Mouse (Mus musculus) myocyte (in vitro differentiated cells): Measurements from ENCODE around the gene Ptpn6. TPM values are rescaled to one million over a fixed set of nuclear protein-coding genes. Genes with fewer than 3 reads are reported as not detected.

ENCODE experiments used
- H3K27me3 ChIP-seq: one replicate; pipeline ENCODE4 v1.6.1; 2011; ENCODE audit not compliant: control insufficient read depth, insufficient read depth, insufficient read length
- H3K36me3 ChIP-seq: one replicate; pipeline ENCODE4 v1.6.1; 2011; ENCODE audit not compliant: control insufficient read depth, insufficient read depth
- H3K4me2 ChIP-seq: one replicate; pipeline ENCODE4 v1.6.1; 2011; ENCODE audit warnings: low read depth, control low read depth
- H3K4me3 ChIP-seq: one replicate; pipeline ENCODE4 v1.5.1; 2011; ENCODE audit warnings: mild to moderate bottlenecking, control low read depth, moderate library complexity
- H3K79me2 ChIP-seq: one replicate; pipeline ENCODE4 v1.6.1; 2011; ENCODE audit not compliant: control insufficient read depth, insufficient read depth
- H3ac ChIP-seq: one replicate; pipeline ENCODE4 v1.6.1; 2011; ENCODE audit not compliant: control insufficient read depth, insufficient read length
- CEBPB ChIP-seq: IDR thresholded peaks from 2 replicates; pipeline ENCODE4 v1.6.1; 2011; ENCODE audit warnings: mild to moderate bottlenecking, moderate library complexity; ENCODE audit not compliant: poor library complexity, insufficient read depth, severe bottlenecking
- E2F4 ChIP-seq: IDR thresholded peaks from one replicate; pipeline ENCODE4 v1.6.1; 2011; ENCODE audit warnings: mild to moderate bottlenecking, control low read depth, moderate library complexity; ENCODE audit not compliant: insufficient read depth
- MAX ChIP-seq: IDR thresholded peaks from one replicate; pipeline ENCODE4 v1.6.1; 2011; ENCODE audit warnings: low read depth, mild to moderate bottlenecking, control low read depth
- MYOD1 ChIP-seq, 3 experiments: IDR thresholded peaks; one replicate each; pipeline ENCODE4 v1.6.1; 2011; ENCODE audit warnings: control low read depth in 2 of 3, low read depth in 2 of 3, mild to moderate bottlenecking in 2 of 3, moderate library complexity in 1 of 3; ENCODE audit not compliant: insufficient read length in 2 of 3, control insufficient read depth in 1 of 3
- MYOG ChIP-seq, 3 experiments: IDR thresholded peaks; one replicate each; pipeline ENCODE4 v1.6.1; 2011; ENCODE audit warnings: control low read depth in 2 of 3, low read depth in 2 of 3, mild to moderate bottlenecking in 2 of 3; ENCODE audit not compliant: insufficient read length in 2 of 3, control insufficient read depth in 1 of 3, insufficient read depth in 1 of 3
- POLR2A ChIP-seq: IDR thresholded peaks from one replicate; pipeline ENCODE4 v1.6.1; 2011; ENCODE audit warnings: low read depth, mild to moderate bottlenecking, control low read depth, moderate library complexity; ENCODE audit not compliant: insufficient read length
- POLR2AphosphoS2 ChIP-seq: IDR thresholded peaks from one replicate; pipeline ENCODE4 v1.6.1; 2011; ENCODE audit warnings: low read depth, control low read depth; ENCODE audit not compliant: insufficient read length
- REST ChIP-seq: IDR thresholded peaks from one replicate; pipeline ENCODE4 v1.6.1; 2011; ENCODE audit warnings: mild to moderate bottlenecking, control low read depth, moderate library complexity; ENCODE audit not compliant: insufficient read depth, insufficient read length
- SRF ChIP-seq: IDR thresholded peaks from one replicate; pipeline ENCODE4 v1.6.1; 2011; ENCODE audit warnings: low read depth; ENCODE audit not compliant: control insufficient read depth, insufficient read length
- TCF12 ChIP-seq: IDR thresholded peaks from one replicate; pipeline ENCODE4 v1.6.1; 2011; ENCODE audit warnings: mild to moderate bottlenecking, control low read depth; ENCODE audit not compliant: poor library complexity, insufficient read depth, severe bottlenecking
- TCF3 ChIP-seq: IDR thresholded peaks from one replicate; pipeline ENCODE4 v1.6.1; 2011; ENCODE audit warnings: low read depth, control low read depth; ENCODE audit not compliant: insufficient read length
- USF1 ChIP-seq: IDR thresholded peaks from one replicate; pipeline ENCODE4 v1.6.1; 2011; ENCODE audit warnings: low read depth, mild to moderate bottlenecking, control low read depth, moderate library complexity
- polyA plus RNA-seq: library from polyadenylated mRNA; unstranded; fragments of >200 nt; fragmentation: generic; extraction: Trizol; gene quantifications from one replicate; pipeline ENCODE4 v1.2.1, GENCODE M21; 2012; ENCODE audit warnings: missing spikeins

The Ptpn6 gene
- polyA plus RNA-seq, 1 experiment = 3.1 TPM

DNA sequence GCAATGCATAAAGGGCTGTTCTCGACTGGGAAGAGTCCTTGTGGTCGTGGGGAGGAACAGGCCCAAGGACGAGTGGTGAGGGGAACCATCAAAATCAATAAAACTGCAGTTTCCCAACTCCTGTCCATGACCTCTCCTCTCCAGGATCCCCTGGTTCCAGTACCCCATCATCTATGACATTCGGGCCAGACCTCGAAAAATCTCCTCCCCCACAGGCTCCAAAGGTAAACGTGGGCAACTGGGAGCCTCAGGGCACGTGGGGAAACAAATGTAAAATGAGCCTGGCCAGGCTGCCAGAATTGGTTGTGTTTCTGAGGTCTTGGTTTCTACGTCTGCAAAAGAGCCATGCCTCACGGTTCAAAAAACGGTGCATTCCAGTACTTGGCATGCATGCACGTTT is 25.6 kb downstream of the Ptpn6 start:
- Histone ChIP-seq H3K4me3 (peak overlapping the region; percentile 76), H3K27me3 (no peaks in the 10 kb centered on the region), H3K79me2 (peaks cover 62% of the 10 kb centered on the region), H3ac (peak overlapping the region; percentile 91), H3K36me3 (peaks cover 22% of the 10 kb centered on the region), H3K4me2 (peak overlapping the region; percentile 99)
- TF ChIP-seq CEBPB = no peak
- no peak for TF ChIP-seq TCF12
- no peak for TF ChIP-seq MYOD1 (IDR thresholded peaks at IDR 0.05; ENCODE audit: control insufficient read depth in 1 of 3, insufficient read length in 2 of 3, low read depth in 2 of 3)
- no peak for TF ChIP-seq SRF
- TF ChIP-seq MYOG (IDR thresholded peaks at IDR 0.05; ENCODE audit: control insufficient read depth in 1 of 3, insufficient read depth in 1 of 3, insufficient read length in 2 of 3, low read depth in 2 of 3) = no peak
- no peak for TF ChIP-seq USF1
- no peak for TF ChIP-seq POLR2AphosphoS2
- no peak for TF ChIP-seq POLR2A
- no peak for TF ChIP-seq TCF3
- no peak for TF ChIP-seq MAX
- TF ChIP-seq E2F4 = no peak
- TF ChIP-seq REST = no peak

DNA sequence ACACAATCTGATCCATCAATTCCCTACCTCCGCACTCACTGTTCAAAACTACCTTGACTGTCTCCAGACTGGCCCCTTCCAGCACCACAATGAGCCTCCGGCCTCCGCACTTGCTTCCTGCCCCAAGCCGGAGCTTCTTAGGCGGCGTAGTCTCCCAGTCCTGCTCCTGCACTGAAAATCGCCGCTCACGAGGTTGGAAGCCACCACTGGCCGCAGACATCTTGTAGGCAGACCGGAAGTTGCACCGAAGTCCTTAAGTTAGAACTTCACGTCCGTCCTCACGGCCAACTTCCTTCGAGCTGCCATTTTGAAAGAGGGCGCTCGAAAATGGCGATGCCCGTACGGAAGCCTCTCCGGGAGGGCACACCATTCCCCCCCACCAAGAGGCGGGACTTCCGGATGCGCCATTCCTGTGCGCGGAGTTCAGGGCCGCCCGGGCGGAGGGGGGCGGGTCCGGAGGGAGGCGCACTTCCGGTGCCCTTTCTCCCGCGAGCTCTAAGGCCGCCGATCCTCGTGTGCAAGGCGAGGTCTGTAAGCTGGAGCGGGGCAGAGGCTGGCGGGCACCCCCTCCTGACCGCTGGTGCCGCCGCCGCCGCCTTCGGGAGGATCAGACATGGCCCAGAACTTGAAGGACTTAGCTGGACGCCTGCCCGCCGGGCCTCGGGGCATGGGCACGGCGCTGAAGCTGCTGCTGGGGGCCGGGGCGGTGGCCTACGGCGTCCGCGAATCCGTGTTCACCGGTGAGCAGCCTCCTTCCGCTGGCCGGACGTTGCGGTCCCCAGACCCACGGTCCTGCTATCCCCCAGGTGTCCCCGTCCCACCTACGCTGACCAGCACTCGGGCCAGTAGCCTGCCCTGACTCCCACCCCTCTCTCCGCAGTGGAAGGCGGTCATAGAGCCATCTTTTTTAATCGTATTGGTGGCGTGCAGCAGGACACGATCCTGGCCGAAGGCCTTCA is 26.4 kb downstream of the Ptpn6 start, which contains the start of the genes Emg1 and Phb2:
Gene Emg1, minus strand, starts transcription at position 355 of the 959 bp plus-strand sequence.
Gene Phb2, plus strand, starts transcription at position 513 of the 959 bp plus-strand sequence.
- Histone ChIP-seq H3K27me3 (no peaks in the 10 kb centered on the region), H3K4me2 (peak within 1 kb of the TSS; percentile 99), H3ac (peak within 1 kb of the TSS; percentile 91), H3K36me3 (peaks cover 22% of the 10 kb centered on the region), H3K79me2 (peaks cover 69% of the 10 kb centered on the region), H3K4me3 (peak within 1 kb of the TSS; percentile 76)
- peak; percentile 64 for TF ChIP-seq SRF
- TF ChIP-seq POLR2A = no peak
- peak in 1 of 3 experiments; percentile 1 for TF ChIP-seq MYOG (IDR thresholded peaks at IDR 0.05; ENCODE audit: control insufficient read depth in 1 of 3, insufficient read depth in 1 of 3, insufficient read length in 2 of 3, low read depth in 2 of 3)
- peak; percentile 52 for TF ChIP-seq POLR2AphosphoS2
- TF ChIP-seq TCF12 = no peak
- TF ChIP-seq USF1 = no peak

DNA sequence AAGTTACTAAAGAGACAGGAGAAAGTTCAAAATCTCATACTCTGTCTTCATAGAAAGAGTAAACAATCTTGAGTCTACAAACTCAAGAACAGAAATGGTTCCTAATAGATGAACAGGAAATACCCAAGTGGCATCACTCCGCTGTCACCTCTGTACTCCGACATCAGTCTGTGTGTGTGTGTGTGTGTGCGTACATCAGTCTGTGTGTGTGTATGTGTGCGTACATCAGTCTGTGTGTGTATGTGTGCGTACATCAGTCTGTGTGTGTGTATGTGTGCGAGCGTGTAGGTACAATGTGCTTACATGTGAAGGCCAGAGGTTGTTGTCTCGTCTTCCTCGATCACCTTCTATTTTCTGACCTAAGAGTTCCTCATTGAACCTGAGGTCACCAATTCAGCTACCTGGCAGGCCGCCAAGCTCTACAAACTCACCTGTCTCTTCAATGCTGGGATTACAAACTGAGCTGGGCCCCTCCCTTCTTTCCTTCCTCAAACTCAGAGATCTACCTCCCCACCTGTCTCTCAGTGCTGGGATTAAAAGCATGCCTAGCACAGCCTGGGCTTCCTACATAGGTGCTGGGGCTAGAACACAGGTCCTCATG is 30.1 kb downstream of the Ptpn6 start:
- Histone ChIP-seq H3K4me3 (no peak overlapping the region), H3K27me3 (no peaks in the 10 kb centered on the region), H3ac (no peak overlapping the region), H3K4me2 (no peak overlapping the region), H3K36me3 (peaks cover 22% of the 10 kb centered on the region), H3K79me2 (peaks cover 70% of the 10 kb centered on the region)
- peak; percentile 32 for TF ChIP-seq POLR2A
- peak; percentile 76 for TF ChIP-seq POLR2AphosphoS2
- TF ChIP-seq MYOG (IDR thresholded peaks at IDR 0.05; ENCODE audit: control insufficient read depth in 1 of 3, insufficient read depth in 1 of 3, insufficient read length in 2 of 3, low read depth in 2 of 3) = no peak

DNA sequence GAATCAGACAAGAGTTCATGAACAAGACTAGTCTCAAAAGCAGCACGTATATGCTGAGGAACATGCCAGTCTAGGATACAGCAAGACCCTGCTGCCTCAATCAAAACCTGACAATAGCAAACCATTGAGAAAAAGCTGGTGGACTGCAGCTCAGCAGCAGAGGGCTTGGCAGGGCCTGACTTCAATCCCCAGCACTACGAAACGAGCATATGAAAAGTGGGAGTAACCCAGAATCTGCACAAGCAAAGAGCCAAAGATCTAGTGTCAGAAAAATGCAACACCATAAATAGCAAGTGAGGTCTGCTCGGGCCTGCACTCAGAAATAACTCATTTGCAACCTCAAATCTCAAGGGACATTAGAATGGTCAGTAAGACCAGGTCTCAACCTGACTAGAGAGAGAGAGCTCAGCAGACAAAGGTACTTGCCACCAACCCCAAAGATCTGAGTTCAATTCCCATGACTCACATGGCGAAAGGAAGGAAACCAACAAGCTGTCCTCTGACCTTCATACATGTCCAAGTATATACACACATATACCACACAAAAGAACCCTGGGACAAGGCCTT is 32.4 kb downstream of the Ptpn6 start:
- Histone ChIP-seq H3K4me3 (no peak overlapping the region), H3K79me2 (peaks cover 52% of the 10 kb centered on the region), H3K36me3 (peaks cover 37% of the 10 kb centered on the region), H3K4me2 (no peak overlapping the region), H3K27me3 (no peaks in the 10 kb centered on the region), H3ac (no peak overlapping the region)
- no peak for TF ChIP-seq TCF12
- TF ChIP-seq POLR2AphosphoS2 = peak; percentile 9

DNA sequence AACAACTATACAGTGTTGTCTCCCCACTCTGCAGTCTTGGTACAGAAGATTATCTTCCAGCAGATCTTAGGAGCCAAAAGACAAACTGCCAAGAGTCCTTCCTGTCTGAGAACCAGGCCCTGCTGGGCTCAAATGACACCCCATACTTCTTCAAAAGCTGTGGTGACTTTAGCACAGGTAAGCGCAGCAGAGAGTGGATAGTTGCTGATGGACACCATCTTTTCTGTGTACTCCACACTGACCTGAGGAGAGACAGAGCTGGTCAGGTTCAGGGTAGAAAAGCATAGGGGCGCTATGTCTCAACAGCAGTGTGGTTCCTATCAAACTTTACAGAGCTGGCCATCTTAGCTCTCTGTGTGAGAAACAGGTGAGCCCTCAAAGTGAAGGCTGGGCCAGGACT is 34.1 kb downstream of the Ptpn6 start:
- Histone ChIP-seq H3K36me3 (peaks cover 37% of the 10 kb centered on the region), H3K27me3 (no peaks in the 10 kb centered on the region), H3K4me2 (no peak overlapping the region), H3K79me2 (peaks cover 35% of the 10 kb centered on the region), H3ac (no peak overlapping the region), H3K4me3 (no peak overlapping the region)
- TF ChIP-seq SRF = no peak
- TF ChIP-seq MYOG (IDR thresholded peaks at IDR 0.05; ENCODE audit: control insufficient read depth in 1 of 3, insufficient read depth in 1 of 3, insufficient read length in 2 of 3, low read depth in 2 of 3) = no peak
- TF ChIP-seq REST = no peak
